Mouse (Mus musculus) mouse embryonic stem cell (cell line): ENCODE measurements at regions not wholly inside any gene's neighbourhood (a gene's known extent, or its start where the extent isn't known, plus 50 kb on each side); places are given as distances from the start of the nearest gene placed in this dataset.

Experiments used
- in situ Hi-C, 2 experiments: fragments of 300-500 bp; cut with MboI; formaldehyde crosslinking; loops; 1 replicate in 1 of 2; 3 replicates in 1 of 2; pipeline ENCODE4 v1.14.3; 2019 to 2020; ENCODE audit warnings: low sequenced_read_pairs in 2 of 2, low pct_unique_long_range_greater_than_20kb in 1 of 2, mixed read lengths in 1 of 2; ENCODE audit not compliant: unreplicated experiment in 1 of 2

- in situ Hi-C loops = no loop called here
These were observed 458.1 kb upstream of the Slitrk6 start for GRCm38 (mm10) chr14:111212929-111213657.

DNA sequence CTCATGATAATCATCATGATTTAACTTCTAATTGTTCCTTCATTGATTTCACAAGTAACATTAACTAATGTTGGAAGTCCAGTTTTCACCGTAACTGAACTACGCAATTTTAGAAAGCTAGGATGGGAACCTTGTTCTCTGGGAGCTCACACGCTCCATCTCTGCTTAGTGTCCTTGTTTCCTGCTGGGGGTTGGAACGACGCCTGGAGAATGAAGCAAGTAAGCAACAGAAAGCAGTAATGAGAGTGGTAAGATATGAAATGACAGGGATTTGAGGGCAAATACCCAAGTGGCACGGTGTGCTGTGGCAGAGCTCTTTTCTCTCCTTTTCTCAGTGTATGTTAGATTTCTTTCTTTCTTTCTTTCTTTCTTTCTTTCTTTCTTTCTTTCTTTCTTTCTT lies 448.0 kb upstream of the Slitrk5 start:
- in situ Hi-C loops = no loop called here

GRCm38 (mm10) chr14:111239121-111239520 lies 435.8 kb upstream of the Slitrk5 start:
- in situ Hi-C loops = no loop called here

DNA sequence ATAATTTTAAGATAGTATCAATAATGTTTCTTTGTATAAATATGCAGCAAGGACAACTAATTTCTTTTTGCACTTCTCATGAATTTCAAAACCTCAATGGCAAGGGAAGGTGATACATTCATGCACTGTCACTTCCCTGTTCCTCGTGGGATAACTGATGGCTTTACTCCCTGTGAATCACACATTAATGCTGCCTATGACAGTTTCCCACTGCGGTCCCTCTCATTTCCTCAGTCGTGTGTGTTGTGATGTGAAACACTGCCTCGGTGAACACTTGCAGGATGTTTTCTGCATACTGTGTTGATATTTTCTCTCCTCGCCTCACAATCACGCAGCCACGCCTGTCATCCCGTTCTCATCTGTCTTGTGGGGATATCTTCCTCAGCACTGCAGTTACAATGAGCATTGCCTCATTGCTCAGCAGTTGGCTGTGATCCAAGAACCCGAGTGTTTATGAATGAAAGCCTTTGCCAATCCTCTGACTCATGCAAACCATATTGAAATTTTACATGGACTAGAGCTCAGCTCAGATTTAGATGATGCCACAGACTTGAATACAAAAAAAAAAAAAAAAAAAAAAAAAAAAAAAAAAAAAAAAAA lies 425.4 kb upstream of the Slitrk5 start:
- in situ Hi-C loops = no loop called here

- in situ Hi-C loops = no loop called here
These were observed 421.7 kb upstream of the Slitrk5 start for GRCm38 (mm10) chr14:111253190-111253589.

- in situ Hi-C loops = no loop called here
These were observed 413.2 kb upstream of the Slitrk5 start for GRCm38 (mm10) chr14:111261696-111262095.

DNA sequence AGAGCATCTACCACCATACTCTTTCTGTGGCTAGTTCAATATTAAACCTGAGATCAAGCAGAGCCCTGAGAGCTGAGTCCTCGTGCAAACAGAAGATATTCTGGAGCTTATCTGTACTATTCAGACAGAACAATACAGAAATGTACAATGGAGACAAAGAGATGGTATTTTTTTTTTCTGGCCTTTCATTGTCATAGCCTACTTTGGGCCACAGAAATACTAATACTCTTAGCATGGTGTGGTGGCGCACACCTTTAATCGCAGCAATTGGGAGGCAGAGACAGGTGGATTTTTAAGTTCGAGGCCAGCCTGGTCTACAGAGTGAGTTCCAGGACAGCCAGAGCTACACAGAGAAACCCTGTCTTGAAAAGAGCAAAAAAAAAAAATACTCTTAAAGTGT lies 404.7 kb upstream of the Slitrk5 start:
- in situ Hi-C loops = no loop called here

DNA sequence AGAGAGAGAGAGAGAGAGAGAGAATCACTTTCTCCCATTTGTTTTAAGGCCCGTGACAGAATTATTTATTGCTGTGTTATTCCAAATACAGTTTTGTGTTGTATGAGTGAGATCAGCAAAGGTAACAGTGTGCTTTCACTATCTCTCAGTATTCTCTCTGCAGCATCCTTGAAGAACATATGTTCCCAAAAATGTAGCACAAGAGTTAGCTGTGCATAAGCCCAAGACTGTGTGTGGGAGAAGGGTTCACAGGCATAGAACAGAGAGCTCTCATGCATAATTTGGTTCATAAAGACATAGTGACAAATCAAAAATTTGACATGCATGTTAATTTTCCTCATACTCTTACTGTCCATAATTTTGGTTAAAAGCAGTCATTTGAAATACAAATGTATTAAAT lies 393.5 kb upstream of the Slitrk5 start:
- in situ Hi-C loops = no loop called here

DNA sequence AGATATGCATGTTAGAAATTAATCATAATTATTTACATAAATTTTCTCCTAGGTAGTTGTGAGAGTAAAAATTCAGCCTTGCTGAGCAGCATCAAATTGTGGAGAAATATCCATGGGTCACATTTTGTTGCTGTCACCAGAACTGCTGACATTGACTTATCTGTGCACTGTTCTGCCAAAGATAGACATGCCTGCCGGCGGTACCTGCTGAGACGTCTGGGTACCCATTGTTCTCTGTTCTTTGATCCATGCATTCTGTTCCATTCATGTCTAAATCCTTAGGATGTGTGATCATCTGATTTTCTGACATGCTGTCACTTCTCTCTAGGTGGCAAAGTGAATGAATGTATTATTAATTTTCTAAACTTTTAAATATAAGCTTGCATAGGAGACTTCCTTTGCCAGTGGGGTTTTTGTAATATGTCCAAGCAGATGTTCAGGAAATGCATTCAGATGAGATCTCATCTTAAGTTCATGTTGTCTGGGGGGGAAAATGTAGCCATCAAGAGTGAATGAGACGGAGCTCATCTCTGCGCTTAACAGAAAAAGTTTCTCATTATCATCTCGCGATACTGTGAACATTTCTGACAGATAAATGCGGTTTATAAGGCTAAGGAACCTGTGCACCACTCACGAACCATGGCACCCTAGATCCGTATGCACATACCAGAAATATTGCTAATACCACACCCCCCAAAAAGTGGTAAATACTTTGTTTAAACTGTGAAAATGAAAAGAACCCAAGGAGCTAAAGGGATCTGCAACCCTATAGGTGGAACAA lies 391.0 kb upstream of the Slitrk5 start:
- in situ Hi-C loops = no loop called here

- in situ Hi-C loops = no loop called here
These were observed 388.9 kb upstream of the Slitrk5 start for GRCm38 (mm10) chr14:111285981-111286380.

DNA sequence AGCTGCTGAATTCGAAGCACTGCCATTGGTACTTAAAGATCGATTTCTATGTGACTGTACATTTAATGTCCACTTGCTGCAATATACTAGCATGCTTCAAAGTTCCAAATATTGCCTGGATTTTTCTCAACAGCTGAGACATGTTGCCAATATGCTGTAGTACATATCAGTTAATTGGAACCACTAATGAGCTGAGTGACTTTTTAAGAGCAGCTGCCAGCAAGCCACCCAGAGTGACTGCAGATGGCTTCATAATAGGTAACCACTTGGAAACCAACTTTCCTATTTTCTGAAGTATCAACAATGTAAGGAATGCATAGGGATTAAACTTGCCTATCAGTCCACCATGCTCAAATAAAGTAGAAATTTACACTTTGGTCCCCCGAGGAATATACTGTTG lies 379.4 kb upstream of the Slitrk5 start:
- in situ Hi-C loops = no loop called here

GRCm38 (mm10) chr14:111297796-111298195 lies 377.1 kb upstream of the Slitrk5 start:
- in situ Hi-C loops = no loop called here

DNA sequence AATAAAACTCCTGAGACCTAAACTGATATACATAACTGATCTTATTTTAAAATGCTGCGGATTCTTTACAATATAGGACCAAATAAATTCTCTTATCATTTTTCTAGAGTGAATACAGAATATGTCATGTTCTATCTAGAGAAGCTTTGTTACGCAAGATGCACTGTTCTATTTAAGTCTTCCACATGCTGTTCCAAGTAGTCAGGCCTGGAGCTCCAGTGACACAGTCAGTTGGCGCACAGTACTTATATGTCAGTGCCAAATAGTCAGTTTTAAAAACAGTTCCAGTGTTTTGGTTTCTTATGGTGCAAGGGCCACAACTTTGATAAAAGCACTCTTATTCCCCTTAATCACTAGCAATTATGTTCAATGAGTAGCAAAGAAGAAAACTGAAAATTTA lies 344.3 kb upstream of the Slitrk5 start:
- in situ Hi-C loops = no loop called here

GRCm38 (mm10) chr14:111353518-111353917 lies 321.4 kb upstream of the Slitrk5 start:
- in situ Hi-C loops = no loop called here

- in situ Hi-C loops = no loop called here
These were observed 278.1 kb upstream of the Slitrk5 start for GRCm38 (mm10) chr14:111396803-111397202.

- in situ Hi-C loops = loop anchor here in 1 of 2 experiments (10.0 kb wide), 1 partner anchor 506 kb away; no protein-coding TSS in a partner anchor
These were observed 274.1 kb upstream of the Slitrk5 start for GRCm38 (mm10) chr14:111400809-111401208.

- in situ Hi-C loops = loop anchor here in 1 of 2 experiments (10.0 kb wide), 1 partner anchor 508 kb away; no protein-coding TSS in a partner anchor
These were observed 272.4 kb upstream of the Slitrk5 start for GRCm38 (mm10) chr14:111402538-111402937.

- in situ Hi-C loops = loop anchor here in 1 of 2 experiments (10.0 kb wide), 1 partner anchor 509 kb away; no protein-coding TSS in a partner anchor
These were observed 271.3 kb upstream of the Slitrk5 start for GRCm38 (mm10) chr14:111403555-111403954.

GRCm38 (mm10) chr14:111413543-111413942 lies 261.4 kb upstream of the Slitrk5 start:
- in situ Hi-C loops = no loop called here
